Mouse (Mus musculus): ENCODE data around the gene Rec114. TPM values are rescaled to one million over a fixed set of nuclear protein-coding genes. Genes with fewer than 3 reads are reported as not detected.

Gene Rec114
- polyA plus RNA-seq (2015; fragmentation: Nextera tagmentation; extraction: Ambion mirVana), result 2.6 and 2.9 TPM in 2 replicates

GRCm38 (mm10) chr9:58743702-58744248, at the start of gene Rec114:
Gene Rec114 (minus strand): TSS chr9:58743964.

Other genes with a start within 250 kb of the Rec114 start
- gene Cd276, start 188.5 kb downstream of the Rec114 start, polyA plus RNA-seq (2015; fragmentation: Nextera tagmentation; extraction: Ambion mirVana), result 16.0 and 19.9 TPM in 2 replicates
- gene Nptn, start 161.7 kb downstream of the Rec114 start, polyA plus RNA-seq (2015; fragmentation: Nextera tagmentation; extraction: Ambion mirVana), result 313 and 331 TPM in 2 replicates
- 4.8 and 5.9 TPM in 2 replicates for gene Hcn4, start 79.4 kb upstream of the Rec114 start, polyA plus RNA-seq (2015; fragmentation: Nextera tagmentation; extraction: Ambion mirVana)

Measured in neural tube, postnatal 0 days (tissue).